Mouse (Mus musculus) G1E (cell line): ENCODE measurements around the gene 2210407C18Rik. TPM values are rescaled to one million over a fixed set of nuclear protein-coding genes. Genes with fewer than 3 reads are reported as not detected.

ENCODE experiments used
- ATAC-seq: 2 replicates; pipeline ENCODE4 v1.8.0; 2016; ENCODE audit warnings: mild to moderate bottlenecking; ENCODE audit not compliant: insufficient number of reproducible peaks, poor library complexity, low FRiP score, severe bottlenecking; ENCODE audit errors: extremely low read depth
- DNase-seq: peaks from one replicate; pipeline ENCODE4 v3.0.0; 2012; ENCODE audit warnings: low spot score
- H3K27me3 ChIP-seq: 2 replicates; pipeline ENCODE4 v1.6.1; 2012; ENCODE audit warnings: mild to moderate bottlenecking, low read length, inconsistent platforms; ENCODE audit not compliant: insufficient read depth
- H3K36me3 ChIP-seq: replicated peaks from 2 replicates; pipeline ENCODE3; 2012; ENCODE audit warnings: mild to moderate bottlenecking, inconsistent platforms
- H3K4me1 ChIP-seq: 2 replicates; pipeline ENCODE4 v1.6.1; 2012; ENCODE audit warnings: low read depth, low read length, inconsistent platforms, mixed read lengths; ENCODE audit not compliant: insufficient read depth
- H3K4me3 ChIP-seq: 2 replicates; pipeline ENCODE4 v1.5.1; 2012; ENCODE audit warnings: low read depth, mild to moderate bottlenecking, inconsistent platforms, low read length, moderate library complexity, mixed read lengths
- H3K9me3 ChIP-seq: replicated peaks from 2 replicates; pipeline ENCODE4 v1.6.1; 2012; ENCODE audit warnings: inconsistent platforms
- CTCF ChIP-seq: IDR thresholded peaks from 2 replicates; pipeline ENCODE4 v1.5.1; 2012; ENCODE audit warnings: low read depth, low read length, inconsistent platforms, mixed read lengths
- GATA1 ChIP-seq: IDR thresholded peaks from 2 replicates; pipeline ENCODE4 v1.6.1; 2012; ENCODE audit warnings: borderline replicate concordance, low read length, inconsistent platforms, mixed read lengths
- GATA2 ChIP-seq: IDR thresholded peaks from 2 replicates; pipeline ENCODE4 v1.6.1; 2012; ENCODE audit warnings: low read depth, low read length, inconsistent platforms, borderline replicate concordance
- POLR2AphosphoS5 ChIP-seq: IDR thresholded peaks from 2 replicates; pipeline ENCODE4 v1.6.1; 2012; ENCODE audit warnings: low read depth, low read length, inconsistent platforms; ENCODE audit not compliant: insufficient replicate concordance
- TAL1 ChIP-seq: conservative IDR thresholded peaks from 2 replicates; pipeline ENCODE4 v1.6.1; 2012; ENCODE audit warnings: low read depth, low read length, inconsistent platforms, mixed read lengths
- polyA plus RNA-seq: library from polyadenylated mRNA; stranded (reverse); fragments of >175 nt; gene quantifications from 2 replicates; pipeline ENCODE4 v1.2.3, GENCODE M21; 2012
- total RNA-seq, 2 experiments: library from RNA; stranded (forward) in 1 of 2; stranded (reverse) in 1 of 2; fragments of 200-1000 nt in 1 of 2; fragments of >200 nt in 1 of 2; fragmentation: Nextera tagmentation in 1 of 2; gene quantifications; 2 replicates each; pipeline ENCODE4 v1.2.3; 2014 to 2017

Gene 2210407C18Rik
- total and polyA plus RNA-seq, 3 experiments, result not detected

DNA sequence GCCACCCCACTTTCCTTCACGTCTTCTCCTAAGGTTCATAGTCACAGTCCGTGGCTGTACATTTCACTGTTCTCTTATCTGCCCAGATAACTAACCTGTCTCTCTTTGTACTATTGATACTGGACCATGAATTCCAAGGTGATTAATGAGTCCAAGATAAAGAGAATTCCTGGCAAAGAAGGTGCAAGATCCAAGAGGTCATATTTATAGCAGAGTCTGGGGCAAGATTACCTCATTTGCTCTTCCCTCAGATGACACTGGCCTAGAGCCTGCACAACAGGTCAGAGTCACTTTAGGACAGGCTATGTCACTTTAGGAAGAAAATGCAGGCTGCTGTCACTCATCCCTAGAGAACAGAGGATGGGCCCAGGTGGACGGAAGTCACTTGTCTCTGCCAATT, 10.6 kb downstream of the 2210407C18Rik start:
- Histone ChIP-seq H3K9me3 (no peaks in the 10 kb centered on the region), H3K4me3 (no peak overlapping the region), H3K27me3 (peaks cover 8% of the 10 kb centered on the region; the same call in 1 of the 2 replicates), H3K4me1 (no peaks in the 10 kb centered on the region), H3K36me3 (no peaks in the 10 kb centered on the region)
- DNase-seq, result no peak
- ATAC-seq, result no peak
- TF ChIP-seq GATA2, result no peak
- TF ChIP-seq CTCF, result no peak
- no peak for TF ChIP-seq TAL1
- no peak for TF ChIP-seq GATA1
- TF ChIP-seq POLR2AphosphoS5, result no peak

DNA sequence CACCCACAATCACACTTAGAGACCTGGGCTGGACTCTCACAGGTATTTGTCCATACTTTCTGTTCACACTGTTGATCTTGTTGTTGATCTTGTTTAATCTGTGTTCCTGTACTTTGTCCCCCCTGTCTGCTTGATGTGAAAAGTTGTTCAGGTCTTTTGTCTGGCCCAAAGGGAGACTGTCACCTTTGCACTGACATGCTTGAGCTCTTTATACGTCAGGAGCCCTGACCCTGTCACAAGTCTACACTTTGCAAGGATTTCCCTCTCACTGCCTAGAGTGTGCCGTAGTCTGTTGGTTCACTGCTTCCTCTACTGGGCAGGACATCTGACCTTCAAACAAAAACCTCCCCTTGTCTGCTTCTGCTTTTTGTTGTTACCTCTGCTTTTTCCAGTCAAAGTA, 11.2 kb downstream of the 2210407C18Rik start:
- TF ChIP-seq CTCF, result no peak
- TF ChIP-seq POLR2AphosphoS5, result no peak
- TF ChIP-seq TAL1, result no peak
- TF ChIP-seq GATA2, result no peak
- no peak for TF ChIP-seq GATA1
- ATAC-seq, result no peak
- Histone ChIP-seq H3K4me1 (no peaks in the 10 kb centered on the region), H3K36me3 (no peaks in the 10 kb centered on the region), H3K9me3 (no peaks in the 10 kb centered on the region), H3K27me3 (peaks cover 10% of the 10 kb centered on the region; the same call in 1 of the 2 replicates), H3K4me3 (no peak overlapping the region)
- DNase-seq, result no peak

DNA sequence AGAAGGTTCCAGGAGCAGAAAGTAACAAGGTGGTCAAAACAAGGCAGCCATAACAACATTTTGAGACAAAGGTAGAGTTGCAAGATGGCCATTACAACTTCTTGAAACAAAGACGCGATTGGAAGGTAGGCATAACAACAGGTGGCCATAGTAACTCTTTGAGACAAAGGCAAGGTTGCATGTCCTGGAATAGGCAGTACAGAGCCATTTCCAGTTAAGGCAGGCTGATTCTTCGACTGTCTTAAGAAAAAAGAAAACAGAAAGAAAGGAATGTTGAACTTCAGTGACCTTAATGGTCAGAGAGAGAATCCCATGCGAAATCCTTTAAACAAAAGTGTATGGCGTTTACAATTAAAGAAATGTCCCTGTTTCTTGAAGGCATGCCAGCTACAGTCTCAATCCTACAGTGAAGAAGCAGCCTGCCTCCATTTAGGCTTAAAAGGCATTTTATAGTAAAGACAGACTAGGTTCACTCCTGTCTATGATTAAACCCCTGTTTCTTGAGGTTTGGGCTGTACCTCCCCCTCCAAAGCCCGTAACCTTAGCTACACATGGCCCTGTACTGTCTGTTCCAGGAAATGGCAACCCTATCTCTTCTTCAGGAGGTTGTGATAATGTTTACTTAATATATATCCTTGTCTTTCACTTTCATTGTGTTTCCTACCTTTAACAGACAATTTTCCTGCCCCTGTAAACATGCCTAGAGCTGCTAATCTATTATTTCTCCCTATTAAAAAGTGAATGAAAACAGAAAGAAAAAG, 12.9 kb downstream of the 2210407C18Rik start:
- Histone ChIP-seq H3K4me1 (no peaks in the 10 kb centered on the region), H3K27me3 (peaks cover 10% of the 10 kb centered on the region; the same call in 1 of the 2 replicates), H3K9me3 (no peaks in the 10 kb centered on the region), H3K36me3 (no peaks in the 10 kb centered on the region), H3K4me3 (no peak overlapping the region)
- DNase-seq (no peak), ATAC-seq (no peak)
- no peak for TF ChIP-seq CTCF
- TF ChIP-seq POLR2AphosphoS5, result no peak
- TF ChIP-seq GATA2, result no peak
- TF ChIP-seq TAL1, result no peak
- no peak for TF ChIP-seq GATA1

DNA sequence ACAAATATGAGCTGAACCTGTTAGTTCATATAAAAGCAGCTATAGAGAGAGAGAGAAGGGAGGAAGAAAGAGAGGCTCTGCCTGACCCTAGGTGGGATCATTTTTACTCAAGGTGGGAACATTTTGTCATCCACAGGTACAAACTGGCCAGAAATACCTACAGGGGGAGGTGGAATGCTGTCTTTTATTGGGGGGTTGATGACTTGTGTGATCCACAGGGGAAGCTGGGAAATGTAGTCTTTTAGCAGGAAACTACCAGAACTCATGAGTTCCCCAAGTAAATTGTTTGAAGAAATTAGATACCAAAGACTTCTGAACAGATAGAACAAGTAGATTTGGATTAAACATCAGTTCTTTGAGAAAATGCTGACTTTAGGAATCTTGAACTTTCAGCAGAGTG, 13.8 kb downstream of the 2210407C18Rik start:
- Histone ChIP-seq H3K9me3 (no peaks in the 10 kb centered on the region), H3K4me1 (no peaks in the 10 kb centered on the region), H3K4me3 (no peak overlapping the region), H3K27me3 (peaks cover 14% of the 10 kb centered on the region), H3K36me3 (no peaks in the 10 kb centered on the region)
- no peak for ATAC-seq
- DNase-seq, result no peak
- no peak for TF ChIP-seq TAL1
- TF ChIP-seq GATA1, result no peak
- TF ChIP-seq CTCF, result no peak
- TF ChIP-seq GATA2, result no peak
- no peak for TF ChIP-seq POLR2AphosphoS5

DNA sequence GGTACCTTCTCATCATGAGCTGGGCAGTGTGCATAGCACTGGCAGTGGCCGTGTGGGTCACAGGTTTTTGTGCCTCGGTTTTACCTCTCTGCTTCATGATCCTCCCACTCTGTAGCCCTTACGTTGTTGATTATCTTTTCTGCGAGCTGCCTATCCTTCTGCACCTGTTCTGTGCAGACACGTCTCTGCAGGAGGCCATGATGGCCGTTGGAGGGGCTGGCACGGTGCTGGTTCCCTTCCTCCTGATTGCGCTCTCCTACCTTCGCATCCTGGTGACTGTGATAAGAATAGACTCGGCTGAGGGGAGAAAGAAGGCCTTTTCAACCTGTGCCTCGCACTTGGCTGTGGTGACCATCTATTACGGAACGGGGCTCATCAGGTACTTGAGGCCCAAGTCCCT, 18.0 kb downstream of the 2210407C18Rik start:
- TF ChIP-seq CTCF, result no peak
- TF ChIP-seq GATA1, result no peak
- TF ChIP-seq TAL1, result no peak
- no peak for TF ChIP-seq POLR2AphosphoS5
- ATAC-seq (no peak), DNase-seq (no peak)

DNA sequence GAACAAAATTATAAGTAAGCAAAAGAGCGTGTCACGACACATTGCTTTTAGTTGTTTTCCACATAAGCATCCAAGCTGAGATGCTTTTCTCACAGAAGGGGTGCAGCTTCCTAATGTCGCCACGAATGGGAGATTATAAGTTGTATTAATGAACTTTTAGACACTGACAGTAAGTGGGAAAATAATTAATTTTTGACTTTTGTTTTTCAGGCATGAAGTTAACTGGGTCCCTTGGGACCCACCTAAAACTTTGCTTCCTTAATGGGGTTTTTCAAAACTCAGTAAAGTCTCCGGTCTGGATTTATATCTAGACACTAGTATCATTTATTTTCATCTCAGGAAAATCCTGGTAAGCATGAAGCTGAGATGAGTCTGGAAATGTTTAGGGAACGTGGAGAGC, 21.1 kb downstream of the 2210407C18Rik start, which contains the start of gene Olfr324:
Gene Olfr324, plus strand, starts transcription at position 301 of the 400 bp plus-strand sequence.
- no peak for ATAC-seq
- H3K27me3 ChIP-seq, result peaks cover 5% of the 10 kb centered on the region
- TF ChIP-seq GATA2 (no peak), GATA1 (no peak), POLR2AphosphoS5 (no peak), CTCF (no peak), TAL1 (no peak)

More for the DNA sequence above, 18.0 kb downstream of the 2210407C18Rik start:
- H3K27me3 ChIP-seq, result peaks cover 7% of the 10 kb centered on the region
- no peaks in the 10 kb centered on the region for H3K36me3 ChIP-seq
- H3K4me3 ChIP-seq, result no peak overlapping the region
- no peaks in the 10 kb centered on the region for H3K4me1 ChIP-seq
- no peaks in the 10 kb centered on the region for H3K9me3 ChIP-seq

More for the DNA sequence above, 21.1 kb downstream of the 2210407C18Rik start, which contains the start of gene Olfr324:
- Histone ChIP-seq H3K4me1 (no peaks in the 10 kb centered on the region), H3K9me3 (no peaks in the 10 kb centered on the region), H3K36me3 (no peaks in the 10 kb centered on the region), H3K4me3 (no peak within 1 kb of the TSS)
- DNase-seq, result no peak
